Mouse (Mus musculus) c-Kit-positive CD71-positive TER-119-negative erythroid progenitor cells, embryonic 14.5 days (primary cell): ENCODE data around the gene Ndfip2.
A peak's percentile ranks its signal among the peaks of the same experiment; 100 is the strongest.

Experiments used
- DNase-seq: peaks from one replicate; pipeline ENCODE4 v3.0.0-alpha.2; 2013; ENCODE audit warnings: low read depth

Gene Ndfip2

DNA sequence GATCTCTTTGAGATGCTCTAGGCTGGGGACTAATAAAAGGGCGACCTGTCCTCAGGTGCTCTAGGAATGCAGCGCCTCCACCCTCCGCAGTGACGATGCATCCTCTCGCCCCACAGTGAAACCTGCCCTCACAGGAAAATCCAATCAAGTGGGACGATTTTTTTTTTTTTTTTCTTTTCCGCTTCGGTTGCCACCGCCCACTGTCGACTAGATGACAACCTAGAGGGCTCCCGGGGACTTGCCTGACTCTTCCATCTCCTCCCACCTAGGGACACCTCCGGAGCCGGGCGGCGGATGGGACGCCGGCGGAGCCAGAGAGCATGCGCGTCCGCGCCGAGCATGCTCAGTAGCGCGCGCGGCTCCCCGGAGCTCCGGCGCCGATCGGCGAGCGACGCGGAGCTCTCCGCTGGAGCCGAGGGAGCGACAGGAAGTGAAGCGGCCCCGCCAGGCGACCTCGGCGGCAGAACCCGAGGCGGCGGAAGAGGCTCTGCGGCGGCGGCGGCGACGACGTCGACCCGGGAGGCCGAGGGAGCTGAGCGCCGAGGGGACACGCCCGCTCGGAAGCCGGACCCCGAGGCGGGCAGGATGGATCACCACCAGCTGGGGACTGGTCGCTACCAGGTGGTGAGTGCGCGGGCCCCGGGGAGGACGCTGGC is at the start of gene Ndfip2:
Gene Ndfip2 (plus strand): TSS at position 195 of the 656 bp plus-strand sequence.
- peak; percentile 76 for DNase-seq

DNA sequence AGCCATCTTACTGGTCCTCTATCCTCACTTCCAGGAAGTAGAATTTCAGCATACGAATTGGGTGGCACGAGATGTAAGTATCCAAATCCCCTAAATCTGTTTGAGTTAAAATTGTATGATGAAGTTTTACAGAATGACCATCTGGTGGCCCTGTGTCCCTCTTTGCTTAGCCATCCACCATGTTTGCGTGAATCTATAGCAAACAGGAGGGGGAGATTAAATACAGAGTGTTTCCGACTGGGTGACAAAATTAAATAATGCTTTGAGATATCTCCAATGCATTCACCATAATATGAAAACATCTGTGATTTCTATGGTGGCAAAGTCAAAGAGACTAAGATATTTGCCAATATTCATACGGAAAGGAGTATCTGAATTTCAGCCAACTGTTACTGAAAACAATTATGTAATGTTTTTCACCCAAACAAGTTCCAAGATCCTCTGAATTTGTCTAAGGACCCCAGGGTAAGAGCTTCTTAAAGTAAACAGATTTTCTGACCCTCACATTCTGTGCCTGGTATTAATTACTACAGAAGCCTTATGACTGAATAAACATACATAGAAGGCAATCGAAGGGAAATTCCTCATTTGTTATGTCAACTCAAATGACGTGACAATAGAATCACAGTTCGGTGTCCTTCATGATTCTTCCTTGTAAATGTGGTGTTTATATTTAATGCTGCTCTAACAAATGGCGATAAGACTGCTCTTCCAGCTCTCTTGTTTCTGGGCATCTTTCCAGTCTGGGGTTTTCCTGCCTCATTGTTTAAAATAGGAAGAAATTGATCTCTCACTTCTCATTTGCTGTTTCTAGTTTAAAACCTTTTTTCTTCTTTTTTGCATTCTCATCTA is 38.6 kb upstream of the Ndfip2 start:
- no peak for DNase-seq

DNA sequence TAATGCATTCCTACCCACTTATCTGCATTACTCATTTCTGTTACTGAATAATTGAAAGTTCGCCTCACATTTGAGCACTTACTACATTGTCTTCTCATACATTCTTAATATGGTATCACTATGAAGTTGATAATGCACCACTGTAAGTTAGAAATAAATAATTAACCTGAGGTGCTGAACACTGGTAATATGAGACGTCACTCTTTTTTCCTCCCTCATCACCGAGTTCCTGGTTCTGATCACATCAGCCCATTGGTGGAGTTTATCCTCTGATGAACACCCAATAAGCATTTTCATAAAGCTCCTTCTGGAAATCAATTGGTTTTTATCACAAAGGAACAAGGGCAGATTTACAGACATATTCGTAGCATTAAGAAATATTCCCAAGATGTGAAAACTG is 36.1 kb upstream of the Ndfip2 start:
- DNase-seq: no peak

DNA sequence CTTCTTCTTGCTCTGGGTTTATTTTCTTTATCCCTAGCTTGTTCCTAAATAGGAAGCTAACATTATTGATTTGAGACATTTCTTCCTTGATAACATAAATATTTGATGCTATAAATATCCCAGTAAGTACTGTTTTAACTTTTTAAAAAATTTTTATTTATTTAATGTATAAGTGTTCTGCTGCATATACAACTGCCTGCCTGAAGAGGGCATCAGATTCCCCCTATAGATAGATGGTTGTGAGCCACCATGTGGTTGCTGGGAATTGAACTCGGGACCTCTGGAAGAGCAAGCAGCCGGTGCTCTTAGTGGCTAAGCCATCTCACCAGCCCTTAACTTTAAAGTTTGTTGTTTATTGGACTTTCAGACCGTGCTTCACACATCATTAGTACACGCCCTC is 32.6 kb upstream of the Ndfip2 start:
- no peak for DNase-seq

DNA sequence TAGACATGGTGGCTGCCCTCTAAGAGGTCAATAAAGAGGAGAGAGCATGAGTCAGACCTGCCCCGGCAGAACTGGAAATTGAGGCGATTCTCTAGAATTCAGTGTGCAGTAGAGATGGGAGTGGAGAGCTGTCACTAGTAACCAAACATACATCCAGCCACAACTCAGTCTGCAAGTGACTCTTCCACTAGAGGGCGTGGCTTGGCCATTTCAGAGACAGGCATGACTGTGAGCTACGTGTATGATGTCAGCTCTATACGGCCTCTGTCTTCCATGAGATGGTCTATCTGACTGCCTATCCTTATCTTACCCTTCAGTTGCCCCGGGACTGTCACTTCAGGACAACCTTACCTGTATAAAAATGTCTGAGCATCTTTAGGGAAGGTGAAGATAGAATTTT is 26.0 kb upstream of the Ndfip2 start:
- DNase-seq: peak; percentile 49

DNA sequence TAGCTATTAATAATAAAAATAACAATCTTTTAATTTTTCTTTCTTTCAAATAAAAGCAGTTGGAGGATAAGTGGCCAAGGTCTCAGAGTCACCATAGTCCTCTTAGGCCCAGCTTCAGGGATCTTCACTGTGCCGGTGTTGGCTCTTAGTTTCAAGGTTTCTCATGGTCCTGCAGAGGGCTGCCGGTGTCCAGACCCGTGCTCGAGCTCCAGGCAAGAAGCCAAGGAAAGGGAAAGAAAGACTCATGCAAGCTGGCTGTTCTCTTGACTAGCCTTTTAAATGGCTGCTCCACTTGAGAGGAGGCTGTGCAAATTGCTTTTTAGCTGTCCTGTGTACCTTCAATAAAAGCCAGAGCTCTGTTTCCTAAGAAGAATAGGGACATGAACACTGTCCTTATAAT is 21.8 kb upstream of the Ndfip2 start:
- DNase-seq: no peak

DNA sequence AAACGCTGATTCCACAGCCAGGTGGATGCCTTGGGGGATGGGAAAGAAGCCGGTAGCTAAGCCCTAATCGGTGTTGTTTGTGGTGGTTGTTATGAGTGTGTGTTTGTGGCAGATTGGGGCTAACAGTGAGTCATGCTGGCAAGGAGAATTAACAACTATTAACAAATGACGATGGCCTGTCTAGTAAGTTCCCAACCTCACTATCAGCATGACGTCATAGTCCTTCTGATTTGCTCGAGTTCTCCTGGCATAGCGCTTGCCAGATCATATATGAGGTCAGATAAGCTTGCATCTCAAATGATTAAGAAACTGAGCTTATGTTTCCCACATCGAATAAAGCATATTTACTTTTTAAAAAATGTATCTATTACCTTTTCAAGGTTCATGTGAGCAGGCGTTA is 20.6 kb upstream of the Ndfip2 start:
- DNase-seq: no peak

DNA sequence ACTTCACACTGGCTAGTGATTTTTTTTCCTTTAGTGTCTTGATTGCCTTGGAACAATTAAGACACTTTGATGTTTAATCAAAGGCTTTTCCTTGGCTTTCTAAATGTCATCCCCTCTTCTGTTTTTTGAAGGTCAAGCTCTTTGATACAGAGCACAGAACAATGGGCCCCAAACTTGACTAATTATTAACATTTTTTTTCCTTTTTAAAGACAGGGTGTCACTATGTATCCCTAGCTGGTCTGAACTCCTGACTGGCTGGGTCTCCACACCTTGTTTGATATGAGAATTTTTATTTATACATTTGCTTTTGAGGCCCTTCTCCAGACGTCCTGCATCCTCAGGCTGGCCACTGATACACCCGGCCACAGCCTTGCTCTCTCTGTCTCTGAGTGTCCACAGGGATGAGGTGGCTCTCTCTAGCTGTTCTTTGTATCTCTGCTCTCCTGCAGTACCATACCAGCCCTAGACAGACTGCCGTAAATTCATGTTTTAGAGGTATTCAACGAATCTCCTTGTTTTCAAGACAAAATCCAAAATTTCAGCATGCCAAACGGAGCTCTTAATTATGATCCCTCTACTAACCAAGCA is 19.8 kb upstream of the Ndfip2 start:
- DNase-seq: no peak

DNA sequence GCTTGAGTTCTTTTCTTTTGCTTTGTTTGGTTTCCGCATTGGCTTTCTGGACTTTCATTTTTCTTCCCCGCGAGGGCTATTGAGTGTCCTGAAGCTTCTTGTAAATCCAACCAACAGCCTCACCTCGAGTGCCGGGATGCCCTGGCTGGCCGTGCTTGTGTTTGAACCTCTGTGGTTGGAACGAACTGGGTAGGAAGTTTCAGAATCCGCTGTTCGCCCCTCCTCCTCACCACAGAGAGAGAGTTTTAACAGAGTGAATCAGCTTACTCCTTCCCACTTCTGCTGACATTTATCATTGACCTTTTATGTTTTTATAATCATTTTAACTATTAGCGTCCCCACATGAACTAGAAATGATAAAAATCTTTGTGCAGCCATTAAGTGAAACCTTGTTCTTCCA is 18.3 kb upstream of the Ndfip2 start:
- no peak for DNase-seq

DNA sequence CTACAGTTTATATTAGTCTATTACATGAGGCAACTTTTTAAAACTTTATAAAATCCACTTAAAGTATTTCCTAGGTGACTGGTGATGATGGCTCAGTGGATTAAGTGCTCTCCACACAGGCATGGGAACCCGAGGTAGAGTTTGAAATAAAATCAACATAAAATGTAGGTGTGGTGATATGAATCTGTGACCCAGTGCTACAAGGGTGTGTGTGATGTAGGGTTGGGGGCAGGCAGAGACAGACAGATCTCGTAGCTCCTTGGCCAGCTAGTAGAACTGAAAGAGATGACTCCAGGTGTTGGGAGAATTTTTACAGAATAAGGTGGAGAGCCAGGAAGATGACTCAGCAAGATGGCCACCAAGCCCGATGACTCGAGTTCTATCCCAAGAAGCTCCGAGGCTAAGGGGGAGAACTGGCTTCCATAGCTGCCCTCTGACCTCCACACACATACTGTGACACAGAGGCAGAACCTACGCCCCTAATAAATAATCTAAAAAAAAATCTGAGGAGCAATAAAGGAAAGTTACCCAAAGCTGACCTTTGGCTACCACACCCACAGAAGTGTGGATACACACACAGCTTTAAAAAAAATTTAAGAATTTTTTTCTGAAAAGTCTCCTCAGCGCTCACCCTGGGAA is 14.4 kb upstream of the Ndfip2 start:
- no peak for DNase-seq

DNA sequence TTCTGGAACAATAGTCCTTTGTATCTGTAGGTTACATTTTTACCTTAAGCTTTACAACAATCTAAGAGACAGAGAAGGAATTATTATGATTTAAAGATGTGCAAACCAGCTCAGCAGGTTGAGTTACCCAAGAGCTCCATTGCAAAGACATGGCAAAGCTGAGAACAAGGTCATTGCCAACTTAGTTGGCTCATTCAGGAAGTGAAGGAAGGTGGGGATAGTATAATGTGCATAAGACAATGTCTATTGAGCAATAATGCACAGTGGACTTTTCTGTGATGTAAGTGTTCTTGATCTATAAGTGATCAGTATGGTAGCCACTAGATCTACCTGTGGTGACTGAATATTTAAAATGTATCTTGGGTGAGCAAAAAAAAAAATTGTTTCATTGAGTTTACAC is 7.3 kb upstream of the Ndfip2 start:
- no peak for DNase-seq

DNA sequence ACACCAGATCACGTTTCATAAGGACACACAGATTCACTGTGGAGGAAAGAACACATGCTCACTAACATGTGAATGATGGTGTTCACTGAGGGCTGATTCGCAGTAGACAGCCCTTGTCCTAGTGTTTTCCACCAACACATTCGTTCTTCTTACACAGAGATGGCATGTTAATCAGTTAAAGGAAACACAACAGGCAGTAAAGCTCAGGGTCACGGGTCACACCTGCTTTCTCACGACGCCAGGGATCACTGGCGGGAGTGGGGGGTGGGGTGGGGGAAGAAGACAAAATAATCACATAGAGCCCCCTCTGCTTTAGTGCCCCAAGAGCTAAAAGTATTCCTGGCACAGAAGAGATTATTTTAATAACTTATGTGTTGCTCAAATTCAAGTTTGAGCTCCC is 5.1 kb upstream of the Ndfip2 start:
- DNase-seq: no peak

DNA sequence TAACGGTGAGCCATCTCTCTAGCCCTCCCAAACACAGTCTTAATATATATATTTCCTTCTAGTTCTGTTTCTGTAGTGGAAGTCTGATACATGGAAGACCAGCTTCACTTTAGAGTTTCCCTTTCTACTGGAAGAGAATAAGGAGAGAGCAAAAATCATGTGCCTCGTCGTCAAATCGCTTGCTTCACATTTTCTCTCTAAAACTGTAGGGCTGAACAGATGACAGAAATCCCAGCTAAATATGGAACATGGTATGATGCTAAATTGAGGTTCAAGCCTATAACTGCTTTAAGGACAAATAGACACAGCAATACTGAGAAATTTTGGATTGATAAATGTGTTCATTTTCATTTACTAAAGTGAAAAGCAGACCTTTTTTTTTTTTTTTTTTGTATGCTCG is 4.0 kb upstream of the Ndfip2 start:
- no peak for DNase-seq

DNA sequence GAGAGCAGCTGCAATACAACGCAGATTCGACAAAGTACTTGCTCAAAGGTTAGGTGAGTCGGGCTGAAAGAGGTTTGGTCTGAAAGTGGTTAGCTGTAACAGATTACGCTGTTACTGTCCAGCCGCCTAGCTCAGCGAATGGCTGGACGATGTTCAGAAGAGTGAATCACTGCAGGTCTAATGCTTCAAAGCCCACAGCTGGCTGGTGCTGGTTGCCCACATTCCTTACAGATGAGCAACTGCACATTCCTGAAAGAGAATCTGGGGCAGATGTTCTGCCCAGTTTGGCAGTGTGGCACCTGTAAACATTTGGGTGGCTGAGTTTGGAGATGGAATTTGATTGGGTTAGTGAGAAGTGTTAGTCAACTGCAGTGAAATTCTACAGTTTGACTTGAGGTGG is 2.8 kb upstream of the Ndfip2 start:
- DNase-seq: no peak

DNA sequence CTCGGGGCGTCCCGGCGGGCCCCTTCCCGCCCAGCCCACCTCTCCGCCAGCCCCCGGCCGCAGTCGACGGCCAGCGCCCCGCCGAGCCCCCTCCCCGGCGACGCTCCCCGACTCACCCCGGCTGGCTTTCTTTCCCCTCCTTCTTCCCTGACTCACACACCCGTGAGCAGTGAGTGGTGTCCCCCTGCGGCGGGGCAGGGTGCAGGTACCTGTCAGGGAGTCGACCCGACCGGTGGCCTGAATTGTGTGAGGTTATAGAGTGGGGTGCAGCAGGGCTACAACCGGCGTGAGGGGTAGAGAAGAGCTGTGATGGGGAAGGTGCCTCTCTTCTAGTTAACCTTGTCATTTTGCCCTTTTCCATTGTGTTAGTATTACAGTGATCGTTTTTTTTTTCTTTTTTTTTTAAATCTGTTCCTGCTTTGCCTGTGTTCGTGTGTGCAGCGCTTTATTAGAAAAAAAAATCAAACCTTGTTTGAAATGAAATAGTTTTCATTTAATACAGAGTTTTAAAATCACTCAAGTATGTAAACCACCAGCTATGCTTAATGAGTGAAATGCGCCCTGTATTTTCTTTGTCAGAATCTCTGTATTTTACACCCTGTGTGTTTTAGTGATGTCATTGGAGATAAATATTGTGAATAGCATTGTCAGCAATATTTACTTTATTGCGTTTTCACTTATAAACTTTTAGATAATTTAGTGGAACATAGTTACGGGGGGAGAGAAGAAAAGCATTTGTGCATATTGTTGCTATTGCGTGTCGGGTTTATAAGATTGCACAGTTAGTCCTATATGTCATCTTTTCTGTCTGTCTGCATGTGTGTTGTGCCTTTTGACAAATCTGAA is 885 bp downstream of the Ndfip2 start:
- DNase-seq: no peak

DNA sequence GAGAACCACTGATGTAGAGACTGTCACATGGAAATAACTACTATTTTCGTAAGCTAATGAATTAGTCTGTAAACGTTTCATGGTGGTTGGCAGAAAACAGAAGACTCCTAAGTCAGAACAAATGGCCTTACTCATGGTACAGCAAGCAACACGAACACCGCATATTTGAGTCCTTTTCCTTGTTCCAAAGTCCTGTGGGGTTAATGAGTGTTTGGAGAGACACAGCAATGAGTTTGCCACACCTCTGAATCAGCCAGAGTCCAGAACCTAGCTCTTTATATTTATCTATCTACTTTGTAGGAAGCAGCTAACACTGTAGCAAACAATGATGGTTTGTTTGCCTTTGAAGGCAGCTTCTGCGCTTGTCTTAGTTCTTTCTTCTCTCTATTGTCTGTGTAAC is 4.5 kb downstream of the Ndfip2 start:
- no peak for DNase-seq

DNA sequence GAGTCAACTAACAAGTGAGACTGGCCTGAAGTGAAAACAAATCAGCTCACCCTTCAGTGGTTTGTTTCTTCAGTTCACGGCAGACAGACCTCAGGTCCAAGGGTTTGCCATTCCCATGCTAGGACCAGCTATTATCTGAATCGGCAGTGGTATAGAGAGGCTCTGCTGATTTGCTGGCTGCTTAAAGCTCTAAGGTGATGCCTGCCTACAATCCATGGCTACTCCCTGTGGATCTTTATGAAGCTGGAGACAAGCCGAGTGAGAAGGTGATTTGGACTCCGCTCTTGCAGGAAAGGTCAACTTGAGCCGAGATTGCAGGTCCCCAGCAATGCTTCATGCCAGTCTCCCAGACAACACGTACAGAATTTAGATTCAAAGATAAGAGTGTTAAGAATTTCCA is 8.7 kb downstream of the Ndfip2 start:
- no peak for DNase-seq

DNA sequence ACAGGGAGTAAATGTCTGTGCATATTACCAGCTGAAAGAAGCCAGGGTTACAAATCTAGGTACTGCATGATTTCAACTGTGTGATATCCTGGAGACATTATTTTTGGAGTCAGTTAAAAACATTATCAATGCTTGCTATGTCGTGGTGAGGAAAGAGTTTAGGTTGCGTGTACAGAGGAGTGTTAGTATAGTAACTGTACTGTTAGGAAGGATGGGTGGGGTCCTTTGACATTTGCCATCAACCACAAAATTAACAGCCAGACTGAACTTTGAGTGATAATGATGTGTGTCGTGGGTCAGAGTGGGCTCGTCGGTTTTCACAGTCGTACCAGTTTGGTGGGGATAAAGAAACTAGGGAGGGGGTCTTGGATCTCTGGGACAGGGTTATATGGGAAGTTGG is 13.7 kb downstream of the Ndfip2 start:
- DNase-seq: no peak

DNA sequence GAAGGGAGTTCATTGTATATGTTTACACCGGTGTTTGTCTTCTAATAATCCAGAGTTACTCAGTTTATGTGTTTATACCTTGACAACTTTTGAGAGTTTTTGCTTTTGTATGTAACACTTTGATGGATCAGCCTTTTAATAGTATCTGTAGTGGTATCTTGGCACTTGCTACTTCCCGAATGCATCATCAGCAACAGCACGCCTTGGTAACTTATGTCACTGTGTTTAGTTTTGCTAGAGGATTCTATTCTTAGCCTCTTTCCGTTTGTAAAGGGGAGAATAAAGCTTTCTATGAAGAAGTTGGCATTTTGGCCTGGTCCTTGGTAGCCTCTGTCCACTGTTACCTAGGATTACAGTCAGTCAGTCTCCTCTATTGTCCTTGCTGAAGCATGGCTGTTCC is 14.2 kb downstream of the Ndfip2 start:
- no peak for DNase-seq

DNA sequence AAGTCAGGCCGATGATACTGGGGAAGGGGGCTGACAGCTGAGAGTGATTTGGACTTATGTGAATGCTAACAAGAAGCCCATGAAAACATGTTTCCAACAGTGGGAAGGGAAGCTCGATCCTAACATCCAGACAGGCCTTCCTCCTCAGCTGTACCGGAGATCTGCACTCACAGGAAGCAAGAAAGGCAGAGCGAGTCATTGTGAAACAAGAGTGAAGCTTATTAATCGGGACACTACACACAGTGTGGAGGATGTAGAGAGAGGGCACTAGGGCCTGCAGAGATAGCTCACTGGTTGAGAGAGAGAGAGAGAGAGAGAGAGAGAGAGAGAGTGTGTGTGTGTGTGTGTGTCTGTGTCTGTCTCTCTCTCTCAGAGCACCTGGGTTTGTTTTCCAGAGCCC is 16.8 kb downstream of the Ndfip2 start:
- no peak for DNase-seq

DNA sequence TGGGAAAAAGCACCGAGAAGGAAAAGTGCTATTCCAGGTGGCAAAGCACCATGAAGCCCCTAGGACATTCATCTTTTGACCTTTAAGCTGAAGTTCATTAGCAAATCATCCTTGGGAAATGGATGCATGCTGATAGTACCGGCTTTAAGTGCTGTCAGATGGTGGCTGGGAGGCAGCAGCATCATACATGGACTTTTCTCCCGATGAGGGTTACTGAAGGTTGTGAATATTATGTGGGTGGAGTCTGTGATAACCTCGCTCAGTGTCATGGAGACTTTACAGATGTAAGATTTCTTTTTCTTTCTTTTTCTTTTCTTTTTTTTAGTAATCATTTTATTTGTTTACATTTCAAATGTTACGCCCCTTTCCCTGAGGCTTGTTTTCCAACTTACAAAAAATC is 18.9 kb downstream of the Ndfip2 start:
- no peak for DNase-seq

DNA sequence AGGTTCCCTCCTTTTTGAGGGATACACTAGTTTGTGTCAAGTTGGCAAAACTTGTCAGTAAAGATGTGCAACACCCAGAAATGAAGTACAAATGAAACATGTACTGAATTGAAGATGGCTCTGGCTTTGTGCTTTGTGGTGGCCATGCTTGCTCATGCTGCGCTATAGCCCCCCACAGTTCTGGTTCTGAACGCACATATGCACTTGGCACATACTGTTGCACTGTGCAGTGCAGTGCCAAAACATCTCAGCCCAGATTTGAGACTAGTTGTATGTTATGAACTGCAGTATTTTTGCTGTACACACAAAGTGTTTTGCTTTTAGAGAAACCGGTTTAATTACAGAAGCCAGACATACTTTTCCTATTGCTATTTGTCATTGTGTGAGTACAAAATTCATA is 25.7 kb downstream of the Ndfip2 start:
- no peak for DNase-seq
